Mouse (Mus musculus) liver, adult 2 months (tissue): ENCODE data around the gene Samd4b. TPM values are rescaled to one million over a fixed set of nuclear protein-coding genes. Genes with fewer than 3 reads are reported as not detected.

Experiments used
- DNase-seq: peaks from one replicate; pipeline ENCODE4 v3.0.0-alpha.2; 2011; ENCODE audit warnings: low read depth, low spot score; ENCODE audit errors: extremely low read depth
- H3K27ac ChIP-seq: fragments of 200-500 bp; replicated peaks from 2 replicates; pipeline ENCODE4 v1.5.1; 2012; ENCODE audit warnings: low read depth, mild to moderate bottlenecking, control low read depth, inconsistent platforms, low read length; ENCODE audit not compliant: insufficient read depth
- H3K27me3 ChIP-seq: fragments of 200-500 bp; 2 replicates; pipeline ENCODE4 v1.6.1; 2012; ENCODE audit warnings: mild to moderate bottlenecking, moderate library complexity, low read length, inconsistent platforms; ENCODE audit not compliant: control insufficient read depth, insufficient read depth
- H3K36me3 ChIP-seq: fragments of 200-500 bp; 2 replicates; pipeline ENCODE4 v1.6.1; 2012; ENCODE audit warnings: low read length, inconsistent platforms; ENCODE audit not compliant: control insufficient read depth, insufficient read depth
- H3K4me1 ChIP-seq: fragments of 200-500 bp; 2 replicates; pipeline ENCODE4 v1.6.1; 2011; ENCODE audit warnings: low read length; ENCODE audit not compliant: control insufficient read depth, insufficient read depth
- H3K4me3 ChIP-seq: fragments of 200-500 bp; 2 replicates; pipeline ENCODE4 v1.5.1; 2011; ENCODE audit warnings: low read depth, mild to moderate bottlenecking, control low read depth, low read length, moderate library complexity; ENCODE audit not compliant: insufficient read depth
- H3K79me2 ChIP-seq: fragments of 200-500 bp; 2 replicates; pipeline ENCODE4 v1.6.1; 2012; ENCODE audit warnings: inconsistent platforms, mild to moderate bottlenecking, low read length, moderate library complexity; ENCODE audit not compliant: control insufficient read depth, insufficient read depth
- H3K9ac ChIP-seq: fragments of 200-500 bp; 2 replicates; pipeline ENCODE4 v1.6.1; 2012; ENCODE audit warnings: low read depth, mild to moderate bottlenecking, control low read depth, inconsistent platforms, low read length
- CTCF ChIP-seq: fragments of 200-500 bp; IDR thresholded peaks from 2 replicates; pipeline ENCODE4 v1.5.1; 2011; ENCODE audit warnings: low read depth, low read length, control low read depth
- POLR2A ChIP-seq: fragments of 200-500 bp; IDR thresholded peaks from 2 replicates; pipeline ENCODE4 v1.6.1; 2011; ENCODE audit warnings: low read length, control low read depth; ENCODE audit not compliant: insufficient read depth; ENCODE audit errors: extremely low read depth
- WGBS: fragments of 180-500 bp; shearing (Covaris S2); methylation state at CpG from one replicate; pipeline ENCODE4 v1.1.7; 2018; 5-methylcytosine and 5-hydroxymethylcytosine counted together
- polyA plus RNA-seq: library from polyadenylated mRNA; depleted of rRNA; stranded (reverse); fragments of >200 nt; gene quantifications from 2 replicates; pipeline ENCODE4 v1.2.3, GENCODE M21; 2012
- total RNA-seq: library from RNA; depleted of rRNA; stranded (reverse); fragments of >200 nt; gene quantifications from 2 replicates; pipeline ENCODE4 v1.2.3, GENCODE M21; 2014

The Samd4b gene
- total and polyA plus RNA-seq, 2 experiments, result 4.1 to 27.0 TPM

DNA sequence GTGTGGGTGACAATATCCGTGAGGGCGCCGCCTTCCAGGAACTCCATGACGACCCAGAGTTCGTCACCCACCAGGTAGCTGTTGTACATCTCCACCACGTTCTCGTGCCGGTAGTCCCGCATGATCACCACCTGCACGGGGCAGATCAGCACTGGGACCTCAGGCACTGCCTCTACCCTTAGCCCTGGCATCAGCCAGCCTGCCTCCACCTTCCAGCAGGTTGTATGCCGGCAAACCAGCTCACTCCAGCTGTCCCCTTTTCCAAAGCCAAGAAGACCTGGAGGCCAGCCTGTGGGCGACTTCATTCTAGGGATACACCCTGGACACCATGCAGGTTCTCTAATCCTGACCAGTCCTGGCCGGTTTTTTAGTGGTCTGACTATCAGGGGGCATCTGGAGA is 35.0 kb downstream of the Samd4b start:
- H3K36me3 ChIP-seq, result peaks cover 4% of the 10 kb centered on the region; the same call in 1 of the 2 replicates
- TF ChIP-seq CTCF, result no peak
- no peak for TF ChIP-seq POLR2A
- H3K27ac ChIP-seq, result no peak overlapping the region
- DNase-seq, result no peak
- no peaks in the 10 kb centered on the region for H3K27me3 ChIP-seq
- no peaks in the 10 kb centered on the region for H3K79me2 ChIP-seq
- H3K9ac ChIP-seq, result no peak overlapping the region
- WGBS, result 97% methylated on average over 13 of the region's 13 CpGs
- no peak overlapping the region for H3K4me3 ChIP-seq
- no peaks in the 10 kb centered on the region for H3K4me1 ChIP-seq

- TF ChIP-seq CTCF (no peak), POLR2A (no peak)
- no peak overlapping the region for H3K27ac ChIP-seq
- H3K4me1 ChIP-seq, result no peaks in the 10 kb centered on the region
- H3K27me3 ChIP-seq, result no peaks in the 10 kb centered on the region
- no peak for DNase-seq
- no peak overlapping the region for H3K4me3 ChIP-seq
- no peaks in the 10 kb centered on the region for H3K79me2 ChIP-seq
- 83% methylated on average over 13 of the region's 13 CpGs for WGBS
- no peak overlapping the region for H3K9ac ChIP-seq
- peaks cover 4% of the 10 kb centered on the region; the same call in 1 of the 2 replicates for H3K36me3 ChIP-seq
These were observed 35.6 kb downstream of the Samd4b start for GRCm38 (mm10) chr7:28562371-28562770.

DNA sequence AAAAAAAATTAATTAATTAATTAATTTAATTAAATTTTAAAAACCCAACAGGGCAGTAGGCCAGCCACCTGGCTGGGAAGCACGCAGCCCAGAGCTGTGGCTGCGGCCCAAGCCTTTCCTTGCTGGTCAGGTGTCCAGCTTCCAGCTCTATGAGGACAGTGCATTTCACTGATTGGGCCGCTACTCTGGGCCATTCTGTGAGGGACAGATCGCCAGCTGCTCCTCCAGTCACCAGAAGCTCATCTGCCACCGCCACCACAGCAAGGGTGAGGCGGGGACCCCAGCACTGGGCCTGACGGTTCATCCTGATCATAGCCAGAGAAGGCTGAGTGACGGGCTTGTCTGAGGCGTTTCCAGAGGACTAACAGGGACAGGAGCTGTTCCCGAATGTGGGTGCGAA is 36.0 kb downstream of the Samd4b start:
- Histone ChIP-seq H3K36me3 (peaks cover 4% of the 10 kb centered on the region; the same call in 1 of the 2 replicates), H3K4me3 (no peak overlapping the region), H3K27ac (no peak overlapping the region), H3K9ac (no peak overlapping the region), H3K4me1 (no peaks in the 10 kb centered on the region), H3K27me3 (no peaks in the 10 kb centered on the region), H3K79me2 (no peaks in the 10 kb centered on the region)
- DNase-seq, result no peak
- WGBS, result 94% methylated on average over 11 of the region's 11 CpGs
- no peak for TF ChIP-seq POLR2A
- TF ChIP-seq CTCF, result no peak

DNA sequence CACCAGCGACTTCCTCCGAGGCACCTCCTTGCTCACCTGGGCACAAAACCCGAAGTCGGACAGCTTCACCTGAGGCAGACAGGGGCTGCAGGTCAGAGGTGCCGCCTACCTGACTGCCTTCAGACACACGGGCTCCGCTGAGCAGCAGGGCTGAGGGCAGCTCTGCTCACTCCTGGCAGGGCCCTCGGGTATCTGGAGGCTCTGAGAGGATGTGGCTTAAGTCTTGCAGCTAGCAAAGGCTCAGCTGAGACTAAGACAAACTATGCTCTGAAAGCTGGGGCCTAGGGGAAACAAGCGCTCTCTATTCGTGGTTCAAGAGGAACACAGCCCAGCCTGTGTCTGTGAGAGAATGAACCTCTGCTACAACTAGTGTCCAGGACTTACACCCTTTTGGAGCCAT is 37.1 kb downstream of the Samd4b start:
- H3K4me1 ChIP-seq, result no peaks in the 10 kb centered on the region
- H3K4me3 ChIP-seq, result no peak overlapping the region
- WGBS, result 96% methylated on average over 10 of the region's 10 CpGs
- TF ChIP-seq POLR2A, result no peak
- no peak for TF ChIP-seq CTCF
- no peak for DNase-seq
- no peak overlapping the region for H3K9ac ChIP-seq
- no peaks in the 10 kb centered on the region for H3K27me3 ChIP-seq
- no peak overlapping the region for H3K27ac ChIP-seq
- no peaks in the 10 kb centered on the region for H3K79me2 ChIP-seq
- peaks cover 4% of the 10 kb centered on the region; the same call in 1 of the 2 replicates for H3K36me3 ChIP-seq

- Histone ChIP-seq H3K4me1 (no peaks in the 10 kb centered on the region), H3K79me2 (no peaks in the 10 kb centered on the region), H3K27me3 (no peaks in the 10 kb centered on the region), H3K27ac (no peak overlapping the region), H3K4me3 (no peak overlapping the region), H3K9ac (no peak overlapping the region), H3K36me3 (peaks cover 4% of the 10 kb centered on the region; the same call in 1 of the 2 replicates)
- TF ChIP-seq POLR2A, result no peak
- no peak for TF ChIP-seq CTCF
- DNase-seq, result peak; percentile 67
- WGBS, result 31% methylated on average over 4 of the region's 4 CpGs
These were observed 39.5 kb downstream of the Samd4b start for GRCm38 (mm10) chr7:28558486-28558885.

- H3K4me1 ChIP-seq, result no peaks in the 10 kb centered on the region
- no peaks in the 10 kb centered on the region for H3K27me3 ChIP-seq
- TF ChIP-seq POLR2A (no peak), CTCF (no peak)
- H3K27ac ChIP-seq, result no peak overlapping the region
- no peak overlapping the region for H3K4me3 ChIP-seq
- H3K79me2 ChIP-seq, result no peaks in the 10 kb centered on the region
- no peak for DNase-seq
- WGBS, result 84% methylated on average over 6 of the region's 6 CpGs
- peaks cover 4% of the 10 kb centered on the region; the same call in 1 of the 2 replicates for H3K36me3 ChIP-seq
- H3K9ac ChIP-seq, result no peak overlapping the region
These were observed 40.2 kb downstream of the Samd4b start for GRCm38 (mm10) chr7:28557708-28558107.

DNA sequence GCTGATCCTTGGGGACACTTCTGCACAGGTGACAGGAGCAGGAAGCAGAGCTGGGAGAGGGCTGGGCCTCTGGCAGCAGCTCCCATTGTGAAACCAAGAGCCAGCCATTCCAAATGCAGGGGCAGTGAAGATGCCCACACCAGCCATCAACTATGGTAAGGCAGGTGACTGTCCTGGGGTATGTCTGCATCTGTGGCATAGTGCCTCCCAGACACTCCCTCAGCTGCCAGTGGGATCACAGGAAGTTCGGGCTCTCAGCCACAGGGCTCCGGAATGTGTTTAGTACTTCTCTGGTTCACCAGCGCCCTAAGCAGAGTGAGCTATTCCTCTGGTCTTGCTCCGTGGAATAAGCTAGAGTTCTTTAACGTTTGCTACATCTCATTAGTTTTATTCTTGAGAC is 40.9 kb downstream of the Samd4b start:
- 72% methylated on average over 5 of the region's 5 CpGs for WGBS
- no peak for DNase-seq
- TF ChIP-seq POLR2A, result no peak
- no peak for TF ChIP-seq CTCF
- Histone ChIP-seq H3K27ac (no peak overlapping the region), H3K27me3 (no peaks in the 10 kb centered on the region), H3K4me3 (no peak overlapping the region), H3K36me3 (peaks cover 4% of the 10 kb centered on the region; the same call in 1 of the 2 replicates), H3K4me1 (no peaks in the 10 kb centered on the region), H3K79me2 (no peaks in the 10 kb centered on the region), H3K9ac (no peak overlapping the region)
